Mouse (Mus musculus): ENCODE measurements around the gene Cyp2a22.
"Not testable (repeated sequence)": the region's sequence is repeated elsewhere in the genome, so short reads cannot be mapped to it uniquely, and the experiment has no call there.

The Cyp2a22 gene

GRCm38 (mm10) chr7:26939262-26939661, at the start of gene Cyp2a22:
Gene Cyp2a22, minus strand, starts transcription at chr7:26939384.
- DNase-seq (ENCODE audit: extremely low spot score): no peak

GRCm38 (mm10) chr7:26983151-26983550, 44.0 kb upstream of the Cyp2a22 start:
- DNase-seq (ENCODE audit: extremely low spot score): not testable (repeated sequence)

- no peak for DNase-seq (ENCODE audit: extremely low spot score)
These were observed 43.4 kb upstream of the Cyp2a22 start for GRCm38 (mm10) chr7:26982551-26982950.

- not testable (repeated sequence) for DNase-seq (ENCODE audit: extremely low spot score)
These were observed 42.8 kb upstream of the Cyp2a22 start for GRCm38 (mm10) chr7:26981937-26982336.

- not testable (repeated sequence) for DNase-seq (ENCODE audit: extremely low spot score)
These were observed 42.3 kb upstream of the Cyp2a22 start for GRCm38 (mm10) chr7:26981464-26981863.

GRCm38 (mm10) chr7:26962371-26962770, 23.2 kb upstream of the Cyp2a22 start:
- DNase-seq (ENCODE audit: extremely low spot score): not testable (repeated sequence)

GRCm38 (mm10) chr7:26953306-26953705, 14.1 kb upstream of the Cyp2a22 start:
- not testable (repeated sequence) for DNase-seq (ENCODE audit: extremely low spot score)

- DNase-seq (ENCODE audit: extremely low spot score): not testable (repeated sequence)
These were observed 13.5 kb upstream of the Cyp2a22 start for GRCm38 (mm10) chr7:26952671-26953070.

GRCm38 (mm10) chr7:26941320-26941925, 2.2 kb upstream of the Cyp2a22 start:
- not testable (repeated sequence) for DNase-seq (ENCODE audit: extremely low spot score)

- DNase-seq (ENCODE audit: extremely low spot score): not testable (repeated sequence)
These were observed 22.1 kb downstream of the Cyp2a22 start for GRCm38 (mm10) chr7:26917114-26917513.

Measured in embryo, embryonic 9.5 days (tissue).